Mouse (Mus musculus) heart, postnatal 0 days (tissue): ENCODE results near the gene 5730480H06Rik.

Experiments used
- CTCF ChIP-seq: IDR thresholded peaks from 2 replicates; pipeline ENCODE4 v1.5.1; 2016; ENCODE audit warnings: antibody characterized with exemption, control low read depth, low read depth
- EP300 ChIP-seq: IDR thresholded peaks from 2 replicates; pipeline ENCODE4 v1.6.1; 2016; ENCODE audit warnings: antibody characterized with exemption, low read depth

GRCm38 (mm10) chr5:48349309-48349708 is 21.6 kb downstream of the 5730480H06Rik start:
- TF ChIP-seq CTCF (no peak), EP300 (no peak)
